Mouse (Mus musculus) neural tube, embryonic 14.5 days (tissue): ENCODE measurements at regions not wholly inside any gene's neighbourhood (a gene's known extent, or its start where the extent isn't known, plus 50 kb on each side); places are given as distances from the start of the nearest gene placed in this dataset.

Experiments used
- ATAC-seq: fragments of 200-750 bp; cut with Nextera tagmentation; 2 replicates; pipeline ENCODE4 v1.8.0; 2017; ENCODE audit warnings: low read depth, mild to moderate bottlenecking, moderate TSS enrichment, moderate library complexity
- H3K27ac ChIP-seq: fragments of 300-500 bp; sonication (generic); 2 replicates; pipeline ENCODE4 v1.5.1; 2014; ENCODE audit warnings: low read depth, mild to moderate bottlenecking, control low read depth, low read length, moderate library complexity, mixed read lengths
- H3K27me3 ChIP-seq: fragments of 300-500 bp; sonication (generic); 2 replicates; pipeline ENCODE4 v1.6.1; 2014; ENCODE audit warnings: low read length; ENCODE audit not compliant: control insufficient read depth, insufficient read depth
- H3K36me3 ChIP-seq: fragments of 300-500 bp; sonication (generic); 2 replicates; pipeline ENCODE4 v1.6.1; 2014; ENCODE audit warnings: low read length, mixed read lengths; ENCODE audit not compliant: control insufficient read depth, insufficient read depth
- H3K4me1 ChIP-seq: fragments of 300-500 bp; sonication (generic); 2 replicates; pipeline ENCODE4 v1.6.1; 2014; ENCODE audit warnings: low read length; ENCODE audit not compliant: control insufficient read depth, insufficient read depth
- H3K4me2 ChIP-seq: fragments of 300-500 bp; sonication (generic); 2 replicates; pipeline ENCODE4 v1.6.1; 2014; ENCODE audit warnings: mild to moderate bottlenecking, low read depth, low read length, control low read depth
- H3K4me3 ChIP-seq: fragments of 300-500 bp; sonication (generic); 2 replicates; pipeline ENCODE4 v1.5.1; 2014; ENCODE audit warnings: low read depth, low read length, control low read depth, mixed read lengths
- H3K9ac ChIP-seq: fragments of 300-500 bp; sonication (generic); replicated peaks from 2 replicates; pipeline ENCODE4 v1.6.1; 2014; ENCODE audit warnings: low read depth, mild to moderate bottlenecking, control low read depth, low read length, mixed read lengths
- H3K9me3 ChIP-seq: fragments of 300-500 bp; sonication (generic); 2 replicates; pipeline ENCODE4 v1.6.1; 2016; ENCODE audit warnings: low read length; ENCODE audit not compliant: control insufficient read depth
- WGBS: fragments of 180-500 bp; shearing (Covaris S2); extraction: QIAGEN DNeasy Blood & Tissue Kit; methylation state at CpG from one replicate; pipeline ENCODE4 v1.1.7; 2014; 5-methylcytosine and 5-hydroxymethylcytosine counted together

DNA sequence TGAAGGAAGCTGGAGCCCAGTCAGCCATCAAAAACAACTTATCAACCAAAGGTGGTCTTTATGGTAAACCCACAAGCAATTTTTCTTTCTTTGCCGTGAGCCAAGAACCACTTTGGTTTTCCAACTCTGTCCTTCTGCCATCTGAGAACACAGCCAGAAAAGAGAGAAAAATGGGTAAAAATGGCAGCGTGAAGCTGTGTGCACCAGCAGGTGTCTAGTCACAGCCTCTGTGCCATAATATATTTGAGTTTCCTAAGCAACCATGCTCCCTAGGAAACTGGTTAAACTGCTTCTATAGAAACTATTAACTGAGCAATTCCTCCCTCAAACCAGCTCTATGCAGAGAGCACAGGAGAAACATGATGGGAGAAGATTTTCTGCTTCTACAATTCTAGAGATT lies 1402.2 kb downstream of the Pcdh9 start:
- Histone ChIP-seq H3K4me2 (no peak overlapping the region), H3K4me1 (no peaks in the 10 kb centered on the region), H3K27ac (no peak overlapping the region), H3K36me3 (no peaks in the 10 kb centered on the region), H3K9ac (no peak overlapping the region), H3K27me3 (no peaks in the 10 kb centered on the region), H3K9me3 (no peaks in the 10 kb centered on the region), H3K4me3 (no peak overlapping the region)
- WGBS, result 45% methylated on average over 2 of the region's 2 CpGs
- peak; percentile 51; the same call in 1 of the 2 replicates for ATAC-seq
